In genomic region chr7:110018631-110019482, GRCm38 (mm10) we compare ENCODE assay signal across 7 mouse cellular contexts. TPM values are rescaled to one million over a fixed set of nuclear protein-coding genes. Genes with fewer than 3 reads are reported as not detected.
A peak's percentile ranks its signal among the peaks of the same experiment; 100 is the strongest.
DNase-seq lines count a peak whose midpoint lies in the region; ATAC-seq and TF ChIP-seq lines count a peak whose summit lies in the region.

No protein-coding gene starts in this region.

- peak overlapping the region; percentile 69 for H3K4me2 ChIP-seq in embryonic facial prominence, embryonic 11.5 days (ENCODE audit: low read depth, low read length)
- peak overlapping the region; percentile 86 for H3K4me2 ChIP-seq in intestine, postnatal 0 days (replicated peaks; ENCODE audit: low read depth)
- peak overlapping the region; percentile 79 for H3K4me2 ChIP-seq in limb, embryonic 11.5 days (ENCODE audit: low read depth, severe bottlenecking)
- peak overlapping the region; percentile 59 for H3K4me2 ChIP-seq in midbrain, embryonic 11.5 days

- DNase-seq in adrenal gland, adult 2 months = peak; percentile 78
- DNase-seq in embryonic facial prominence, embryonic 11.5 days (ENCODE audit: low spot score) = no peak
- peak; percentile 97 for DNase-seq in heart, adult 11 months
- DNase-seq in limb, embryonic 11.5 days (ENCODE audit: low spot score) = no peak
- peak; percentile 93 for DNase-seq in midbrain, embryonic 11.5 days (ENCODE audit: low spot score, missing footprints)
- DNase-seq in spleen, postnatal 14 days (ENCODE audit: low spot score in 2 of 2) = peak; percentile 17 to 34

- under 1% methylated on average over 42 of the region's 42 CpGs for WGBS in embryonic facial prominence, embryonic 11.5 days
- WGBS in intestine, postnatal 0 days = under 1% methylated on average over 42 of the region's 42 CpGs
- WGBS in limb, embryonic 11.5 days = under 1% methylated on average over 41 of the region's 42 CpGs
- under 1% methylated on average over 39 of the region's 42 CpGs for WGBS in midbrain, embryonic 11.5 days

- peak; percentile 82 for ATAC-seq in embryonic facial prominence, embryonic 11.5 days (replicated peaks; ENCODE audit: insufficient number of reproducible peaks, low FRiP score, low TSS enrichment, low read depth)
- ATAC-seq in intestine, postnatal 0 days = peak; percentile 73
- ATAC-seq in limb, embryonic 11.5 days (ENCODE audit: insufficient number of reproducible peaks, low FRiP score, low TSS enrichment, low read depth) = peak; percentile 70
- ATAC-seq in midbrain, embryonic 11.5 days (ENCODE audit: low FRiP score) = peak; percentile 83

- TF ChIP-seq CTCF in intestine, postnatal 0 days (IDR thresholded peaks at IDR 0.05; ENCODE audit: low read depth) = 0 out of 2 replicates have a peak, but pooled peaks have one; percentile 4

- H3K9ac ChIP-seq in embryonic facial prominence, embryonic 11.5 days (replicated peaks; ENCODE audit: low read length) = peak overlapping the region; percentile 93
- peak overlapping the region; percentile 95 for H3K9ac ChIP-seq in intestine, postnatal 0 days (ENCODE audit: low read depth, low read length)
- peak overlapping the region; percentile 98 for H3K9ac ChIP-seq in limb, embryonic 11.5 days (ENCODE audit: low read length)
- H3K9ac ChIP-seq in midbrain, embryonic 11.5 days (ENCODE audit: low read length) = peak overlapping the region; percentile 87

- no peaks in the 10 kb centered on the region for H3K36me3 ChIP-seq in embryonic facial prominence, embryonic 11.5 days (replicated peaks; ENCODE audit: control insufficient read depth, insufficient read depth, low read depth, low read length)
- H3K36me3 ChIP-seq in intestine, postnatal 0 days (ENCODE audit: control insufficient read depth, insufficient read depth) = no peaks in the 10 kb centered on the region
- no peaks in the 10 kb centered on the region for H3K36me3 ChIP-seq in limb, embryonic 11.5 days (ENCODE audit: control insufficient read depth, insufficient read depth, low read length)
- no peaks in the 10 kb centered on the region for H3K36me3 ChIP-seq in midbrain, embryonic 11.5 days (ENCODE audit: control insufficient read depth, insufficient read depth, low read length)

- peak overlapping the region; percentile 82 for H3K27ac ChIP-seq in embryonic facial prominence, embryonic 11.5 days (replicated peaks; ENCODE audit: low read depth, low read length)
- peak overlapping the region; percentile 90 for H3K27ac ChIP-seq in intestine, postnatal 0 days (ENCODE audit: low read depth, low read length)
- peak overlapping the region; percentile 85 for H3K27ac ChIP-seq in limb, embryonic 11.5 days (replicated peaks; ENCODE audit: low read depth, low read length)
- peak overlapping the region; percentile 82 for H3K27ac ChIP-seq in midbrain, embryonic 11.5 days (ENCODE audit: low read depth, low read length)

- H3K9me3 ChIP-seq in embryonic facial prominence, embryonic 11.5 days (replicated peaks; ENCODE audit: control insufficient read depth, low read length) = no peaks in the 10 kb centered on the region
- H3K9me3 ChIP-seq in intestine, postnatal 0 days (ENCODE audit: control insufficient read depth) = no peaks in the 10 kb centered on the region
- no peaks in the 10 kb centered on the region for H3K9me3 ChIP-seq in limb, embryonic 11.5 days (ENCODE audit: control insufficient read depth, low read length)
- H3K9me3 ChIP-seq in midbrain, embryonic 11.5 days (ENCODE audit: control insufficient read depth, low read length) = no peaks in the 10 kb centered on the region

- H3K4me1 ChIP-seq in embryonic facial prominence, embryonic 11.5 days (ENCODE audit: control insufficient read depth, insufficient read depth, low read length) = no peaks in the 10 kb centered on the region
- H3K4me1 ChIP-seq in intestine, postnatal 0 days (replicated peaks; ENCODE audit: control insufficient read depth, insufficient read depth, low read length) = no peaks in the 10 kb centered on the region; the same call in 1 of the 2 replicates
- 0 out of 2 replicates have a peak, but pooled peaks cover 3% of the 10 kb centered on the region for H3K4me1 ChIP-seq in limb, embryonic 11.5 days (ENCODE audit: control insufficient read depth, insufficient read depth, low read length)
- H3K4me1 ChIP-seq in midbrain, embryonic 11.5 days (ENCODE audit: control insufficient read depth, insufficient read depth, low read length) = peaks cover 3% of the 10 kb centered on the region; the same call in 1 of the 2 replicates

- H3K27me3 ChIP-seq in embryonic facial prominence, embryonic 11.5 days (ENCODE audit: control insufficient read depth, insufficient read depth, low read length) = no peaks in the 10 kb centered on the region
- no peaks in the 10 kb centered on the region for H3K27me3 ChIP-seq in intestine, postnatal 0 days (replicated peaks; ENCODE audit: control insufficient read depth, insufficient read depth, low read length)
- no peaks in the 10 kb centered on the region for H3K27me3 ChIP-seq in limb, embryonic 11.5 days (ENCODE audit: control insufficient read depth, insufficient read depth, low read length)
- no peaks in the 10 kb centered on the region for H3K27me3 ChIP-seq in midbrain, embryonic 11.5 days (ENCODE audit: control insufficient read depth, insufficient read depth, low read length)

- peak overlapping the region; percentile 99 for H3K4me3 ChIP-seq in embryonic facial prominence, embryonic 11.5 days (ENCODE audit: low read depth, low read length)
- H3K4me3 ChIP-seq in intestine, postnatal 0 days (ENCODE audit: low read depth, low read length) = peak overlapping the region; percentile 84
- H3K4me3 ChIP-seq in limb, embryonic 11.5 days (ENCODE audit: low read depth, low read length) = peak overlapping the region; percentile 99
- peak overlapping the region; percentile 96 for H3K4me3 ChIP-seq in midbrain, embryonic 11.5 days (ENCODE audit: low read depth, low read length)

RNA-seq across cellular contexts. Expression of gene Ipo7, which starts 0.8 kb away (rescaled TPM):
- total RNA-seq in adrenal gland, adult 2 months (2021) = 10 to 100 TPM; 79.8 to 84.7 TPM
- polyA plus RNA-seq in adrenal gland, adult 2 months (2012; rRNA removed) = 27.6 and 34.9 TPM in 2 replicates
- polyA plus RNA-seq in embryonic facial prominence, embryonic 11.5 days (2014; fragmentation: Nextera tagmentation; extraction: Ambion mirVana) = 27.1 and 29.9 TPM in 2 replicates
- 12.0 and 12.4 TPM in 2 replicates for polyA plus RNA-seq in intestine, postnatal 0 days (2015; fragmentation: Nextera tagmentation; extraction: Ambion mirVana)
- polyA plus RNA-seq in limb, embryonic 11.5 days (2014; fragmentation: Nextera tagmentation; extraction: Ambion mirVana) = 19.8 and 33.0 TPM in 2 replicates
- polyA plus RNA-seq in midbrain, embryonic 11.5 days (2014; fragmentation: Nextera tagmentation; extraction: Ambion mirVana) = 37.8 and 40.2 TPM in 2 replicates

RNA-seq across cellular contexts. Expression of gene Tmem41b, which starts 32.1 kb away (rescaled TPM):
- total RNA-seq in adrenal gland, adult 2 months (2021) = 10 to 100 TPM; 50.4 to 51.5 TPM
- polyA plus RNA-seq in adrenal gland, adult 2 months (2012; rRNA removed) = 12.2 and 15.1 TPM in 2 replicates
- 82.3 and 88.9 TPM in 2 replicates for polyA plus RNA-seq in embryonic facial prominence, embryonic 11.5 days (2014; fragmentation: Nextera tagmentation; extraction: Ambion mirVana)
- 138 and 151 TPM in 2 replicates for polyA plus RNA-seq in intestine, postnatal 0 days (2015; fragmentation: Nextera tagmentation; extraction: Ambion mirVana)
- 75.7 and 79.4 TPM in 2 replicates for polyA plus RNA-seq in limb, embryonic 11.5 days (2014; fragmentation: Nextera tagmentation; extraction: Ambion mirVana)
- 85.6 and 89.5 TPM in 2 replicates for polyA plus RNA-seq in midbrain, embryonic 11.5 days (2014; fragmentation: Nextera tagmentation; extraction: Ambion mirVana)

RNA-seq across cellular contexts. Expression of gene Zfp143, which starts 42.2 kb away (rescaled TPM):
- 10 to 100 TPM; 15.1 to 16.8 TPM for total RNA-seq in adrenal gland, adult 2 months (2021)
- polyA plus RNA-seq in adrenal gland, adult 2 months (2012; rRNA removed) = 5.4 and 8.3 TPM in 2 replicates
- 27.5 and 28.3 TPM in 2 replicates for polyA plus RNA-seq in embryonic facial prominence, embryonic 11.5 days (2014; fragmentation: Nextera tagmentation; extraction: Ambion mirVana)
- polyA plus RNA-seq in intestine, postnatal 0 days (2015; fragmentation: Nextera tagmentation; extraction: Ambion mirVana) = 6.6 and 7.0 TPM in 2 replicates
- 25.5 and 27.0 TPM in 2 replicates for polyA plus RNA-seq in limb, embryonic 11.5 days (2014; fragmentation: Nextera tagmentation; extraction: Ambion mirVana)
- 32.4 and 32.5 TPM in 2 replicates for polyA plus RNA-seq in midbrain, embryonic 11.5 days (2014; fragmentation: Nextera tagmentation; extraction: Ambion mirVana)

RNA-seq across cellular contexts. Expression of gene Dennd5a, which starts 58.6 kb away (rescaled TPM):
- total RNA-seq in adrenal gland, adult 2 months (2021) = 100 to 1,000 TPM; 147 to 174 TPM
- polyA plus RNA-seq in adrenal gland, adult 2 months (2012; rRNA removed) = 103 and 118 TPM in 2 replicates
- 41.5 and 48.2 TPM in 2 replicates for polyA plus RNA-seq in embryonic facial prominence, embryonic 11.5 days (2014; fragmentation: Nextera tagmentation; extraction: Ambion mirVana)
- 15.3 and 16.6 TPM in 2 replicates for polyA plus RNA-seq in intestine, postnatal 0 days (2015; fragmentation: Nextera tagmentation; extraction: Ambion mirVana)
- 47.2 and 51.7 TPM in 2 replicates for polyA plus RNA-seq in limb, embryonic 11.5 days (2014; fragmentation: Nextera tagmentation; extraction: Ambion mirVana)
- polyA plus RNA-seq in midbrain, embryonic 11.5 days (2014; fragmentation: Nextera tagmentation; extraction: Ambion mirVana) = 52.4 and 53.0 TPM in 2 replicates

Comparison
In these comparisons a context has a peak if more than half of its experiments do, and no peak if none do; other contexts are left out.
1. DNase-seq: peak in adrenal gland, adult 2 months (single experiment), heart, adult 11 months (single experiment), midbrain, embryonic 11.5 days (single experiment) and spleen, postnatal 14 days (2 of 2); none in embryonic facial prominence, embryonic 11.5 days (single experiment) and limb, embryonic 11.5 days (single experiment).
2. Peak in every context shown above with its lines, with median percentiles within 50 percentile points of each other: ATAC-seq, H3K27ac ChIP-seq, H3K4me2 ChIP-seq, H3K4me3 ChIP-seq and H3K9ac ChIP-seq.